Mouse (Mus musculus): ENCODE data around the gene BC049352. TPM values are rescaled to one million over a fixed set of nuclear protein-coding genes. Genes with fewer than 3 reads are reported as not detected.

Gene BC049352
- total RNA-seq, 2 experiments from 2014 or later: 0.12 TPM; not detected in 1

GRCm38 (mm10) chr9:45274635-45275034 lies 92.8 kb downstream of the BC049352 start:
- DNase-seq: no peak
- intact Hi-C loops (cut with DNase I; ENCODE audit: low total_unique reads): no loop called here

GRCm38 (mm10) chr9:45280059-45280458 lies 98.3 kb downstream of the BC049352 start:
- intact Hi-C loops (cut with DNase I; ENCODE audit: low total_unique reads): no loop called here
- DNase-seq: no peak

- intact Hi-C loops (cut with DNase I; ENCODE audit: low total_unique reads): no loop called here
These were observed 99.1 kb downstream of the BC049352 start for GRCm38 (mm10) chr9:45280891-45281290.

GRCm38 (mm10) chr9:45282466-45282865 lies 100.7 kb downstream of the BC049352 start:
- intact Hi-C loops (cut with DNase I; ENCODE audit: low total_unique reads): no loop called here
- DNase-seq: no peak

More at GRCm38 (mm10) chr9:45280891-45281290, 99.1 kb downstream of the BC049352 start:
- DNase-seq: no peak

GRCm38 (mm10) chr9:45291481-45292168 lies 109.8 kb downstream of the BC049352 start:
- intact Hi-C loops (cut with DNase I; ENCODE audit: low total_unique reads): no loop called here
- no peak for DNase-seq

GRCm38 (mm10) chr9:45294210-45295011 lies 112.6 kb downstream of the BC049352 start:
- intact Hi-C loops (cut with DNase I; ENCODE audit: low total_unique reads): no loop called here

GRCm38 (mm10) chr9:45299231-45300006 lies 117.6 kb downstream of the BC049352 start:
- intact Hi-C loops (cut with DNase I; ENCODE audit: low total_unique reads): loop anchor here (2.0 kb wide), 1 partner anchor 89 kb away; no protein-coding TSS in a partner anchor
- DNase-seq: no peak

More at GRCm38 (mm10) chr9:45294210-45295011, 112.6 kb downstream of the BC049352 start:
- no peak for DNase-seq

Small RNA genes within 50 kb of the gene (microRNA-seq; reads per million reads assigned to microRNA genes)
- gene Mir7086: 0 reads per million in 2 experiments

Other genes starting within 250 kb of the BC049352 start
- gene Ube4a, start 216.4 kb upstream of the BC049352 start, total RNA-seq (2021): 10 to 100 TPM; 31.9 to 36.4 TPM
- under 1 TPM in 1 of 2 experiments, not detected in 1; 0.13 TPM for gene Cd3g, start 201.6 kb upstream of the BC049352 start, total RNA-seq (2021)
- gene Cd3d, start 200.2 kb upstream of the BC049352 start, total RNA-seq (2021): under 1 TPM in 1 of 2 experiments, not detected in 1; 0.33 TPM
- not detected for gene Cd3e, start 172.4 kb upstream of the BC049352 start, total RNA-seq (2021)
- under 1 TPM; 0.11 to 0.27 TPM for gene Mpzl2, start 142.2 kb upstream of the BC049352 start, total RNA-seq (2021)
- gene Mpzl3, start 126.8 kb upstream of the BC049352 start, total RNA-seq (2021): 1 to 10 TPM; 1.1 to 2.5 TPM
- gene Jaml, start 102.8 kb upstream of the BC049352 start, total RNA-seq (2021): under 1 TPM; 0.37 to 0.69 TPM
- gene Scn2b, start 64.2 kb upstream of the BC049352 start, total RNA-seq (2021): 1 to 10 TPM; 1.9 to 2.6 TPM
- 100 to 1,000 TPM in 1 of 2 experiments, 10 to 100 TPM in 1; 99.1 to 115 TPM for gene Scn4b, start 43.6 kb upstream of the BC049352 start, total RNA-seq (2021)
- not detected for gene Tmprss4, start 22.1 kb downstream of the BC049352 start, total RNA-seq (2021)
- gene Il10ra, start 87.1 kb downstream of the BC049352 start, total RNA-seq (2021): under 1 TPM; 0.64 TPM
- gene Tmprss13, start 137.1 kb downstream of the BC049352 start, total RNA-seq (2021): under 1 TPM; 0.06 to 0.18 TPM
- 10 to 100 TPM; 36.6 to 44.5 TPM for gene Fxyd6, start 188.2 kb downstream of the BC049352 start, total RNA-seq (2021)
- gene Fxyd2, start 217.7 kb downstream of the BC049352 start, total RNA-seq (2021): 1 to 10 TPM; 1.4 to 1.5 TPM
- gene Dscaml1, start 244.6 kb downstream of the BC049352 start, total RNA-seq (2021): under 1 TPM in 1 of 2 experiments, not detected in 1; 0.21 TPM

Measured in gastrocnemius, postnatal 14 days (tissue).